Comparison of ENCODE assay signal across 22 mouse cellular contexts in genomic region chr2:72852509-72852908, GRCm38 (mm10).
DNase-seq lines count a peak whose midpoint lies in the region; ATAC-seq and TF ChIP-seq lines count a peak whose summit lies in the region.
"Had no signal": no experiment of that assay in that cellular context is flagged by ENCODE, and none has a peak within 500 bp of the region (broad histone marks: within the 10 kb centered on the region; RNA-seq: fewer than 3 reads in every experiment).

No protein-coding gene starts in this region.

- no peaks in the 10 kb centered on the region for H3K27me3 ChIP-seq in liver, adult 2 months (ENCODE audit: control insufficient read depth, insufficient read depth, low read length)
- H3K27me3 ChIP-seq in liver, embryonic 12.5 days (replicated peaks) = no peaks in the 10 kb centered on the region
- no peaks in the 10 kb centered on the region for H3K27me3 ChIP-seq in midbrain, embryonic 14.5 days (ENCODE audit: control insufficient read depth, insufficient read depth, low read length)
- H3K27me3 ChIP-seq: forebrain, embryonic 13.5 days; heart, embryonic 15.5 days; midbrain, embryonic 15.5 days had no signal

- H3K4me2 ChIP-seq in liver, embryonic 12.5 days = no peak overlapping the region
- H3K4me2 ChIP-seq in midbrain, embryonic 14.5 days (ENCODE audit: low read length) = no peak overlapping the region
- H3K4me2 ChIP-seq: forebrain, embryonic 13.5 days; heart, embryonic 15.5 days; midbrain, embryonic 15.5 days had no signal

- H3K79me2 ChIP-seq in liver, adult 2 months (ENCODE audit: control insufficient read depth, insufficient read depth, low read length) = no peaks in the 10 kb centered on the region

- H3K9ac ChIP-seq in liver, adult 2 months (ENCODE audit: low read depth, low read length) = no peak overlapping the region
- no peak overlapping the region for H3K9ac ChIP-seq in liver, embryonic 12.5 days
- H3K9ac ChIP-seq in midbrain, embryonic 14.5 days (replicated peaks; ENCODE audit: low read length) = no peak overlapping the region
- H3K9ac ChIP-seq: forebrain, embryonic 13.5 days; heart, embryonic 15.5 days; liver, embryonic 14.5 days; midbrain, embryonic 15.5 days had no signal

- H3K4me3 ChIP-seq in liver, adult 2 months (ENCODE audit: insufficient read depth, low read depth, low read length) = no peak overlapping the region
- H3K4me3 ChIP-seq in liver, embryonic 12.5 days = no peak overlapping the region
- H3K4me3 ChIP-seq in midbrain, embryonic 14.5 days (replicated peaks; ENCODE audit: low read depth, low read length) = no peak overlapping the region
- H3K4me3 ChIP-seq: forebrain, embryonic 13.5 days; gastrocnemius, adult 2 months; heart, embryonic 15.5 days; megakaryocyte, embryonic 14.5 days; midbrain, embryonic 15.5 days; myocyte had no signal

- no peak overlapping the region for H3K27ac ChIP-seq in liver, adult 2 months (replicated peaks; ENCODE audit: insufficient read depth, low read depth, low read length)
- H3K27ac ChIP-seq in liver, embryonic 12.5 days = no peak overlapping the region
- H3K27ac ChIP-seq in midbrain, embryonic 14.5 days (replicated peaks; ENCODE audit: low read depth, low read length) = no peak overlapping the region
- H3K27ac ChIP-seq: forebrain, embryonic 13.5 days; gastrocnemius, adult 2 months; heart, embryonic 15.5 days; hindbrain, postnatal 0 days; kidney, postnatal 0 days; liver, embryonic 14.5 days; midbrain, embryonic 15.5 days had no signal

- no peak for TF ChIP-seq CTCF in liver, adult 2 months (IDR thresholded peaks at IDR 0.05; ENCODE audit: low read depth, low read length)

- TF ChIP-seq POLR2A in liver, adult 2 months (IDR thresholded peaks at IDR 0.05; ENCODE audit: extremely low read depth, insufficient read depth, low read length) = no peak

- no peak for ATAC-seq in liver, embryonic 12.5 days
- ATAC-seq in midbrain, embryonic 14.5 days (ENCODE audit: low FRiP score, low TSS enrichment) = no peak
- ATAC-seq: forebrain, embryonic 13.5 days; hindbrain, postnatal 0 days; midbrain, embryonic 15.5 days had no signal

- no peaks in the 10 kb centered on the region for H3K36me3 ChIP-seq in liver, adult 2 months (ENCODE audit: control insufficient read depth, insufficient read depth, low read length)
- no peaks in the 10 kb centered on the region for H3K36me3 ChIP-seq in liver, embryonic 12.5 days
- H3K36me3 ChIP-seq in midbrain, embryonic 14.5 days (ENCODE audit: control insufficient read depth, insufficient read depth, low read length) = no peaks in the 10 kb centered on the region
- H3K36me3 ChIP-seq: heart, embryonic 15.5 days; midbrain, embryonic 15.5 days had no signal

- H3K4me1 ChIP-seq in liver, adult 2 months (ENCODE audit: control insufficient read depth, insufficient read depth, low read length) = no peaks in the 10 kb centered on the region
- H3K4me1 ChIP-seq in liver, embryonic 12.5 days = 0 out of 2 replicates have a peak, but pooled peaks cover 3% of the 10 kb centered on the region
- no peaks in the 10 kb centered on the region for H3K4me1 ChIP-seq in midbrain, embryonic 14.5 days (ENCODE audit: control insufficient read depth, insufficient read depth, low read length)
- H3K4me1 ChIP-seq: midbrain, embryonic 15.5 days had no signal

- DNase-seq in adrenal gland, adult 2 months = peak; percentile 70
- DNase-seq in adrenal gland, postnatal 25 days = no peak
- peak; percentile 44 for DNase-seq in liver, adult 2 months (ENCODE audit: extremely low read depth, low read depth, low spot score)
- peak; percentile 24 for DNase-seq in c-Kit-positive CD71-negative TER-119-negative erythroid progenitor cells, embryonic 14.5 days (ENCODE audit: low read depth)
- no peak for DNase-seq in midbrain, embryonic 14.5 days
- no peak for DNase-seq in cerebellum, adult 9-11 months
- DNase-seq: cerebellum, adult 18-20 months; cerebellum, postnatal 36 days; gastrocnemius, adult 2 months; heart, adult 18-20 months; kidney, adult 18-20 months; spleen, adult 18-20 months; thymus, postnatal 25 days had no signal

- 66% methylated on average over 4 of the region's 4 CpGs for WGBS in liver, adult 2 months
- 41% methylated on average over 4 of the region's 4 CpGs for WGBS in liver, embryonic 12.5 days (ENCODE audit: insufficient replicate concordance)
- WGBS in midbrain, embryonic 14.5 days = 90% methylated on average over 4 of the region's 4 CpGs

- H3K9me3 ChIP-seq in liver, embryonic 12.5 days (replicated peaks) = no peaks in the 10 kb centered on the region
- no peaks in the 10 kb centered on the region for H3K9me3 ChIP-seq in midbrain, embryonic 14.5 days (ENCODE audit: control insufficient read depth, low read length)
- H3K9me3 ChIP-seq: forebrain, embryonic 13.5 days; heart, embryonic 15.5 days; midbrain, embryonic 15.5 days had no signal

Comparison
In these comparisons a context has a peak if more than half of its experiments do, and no peak if none do; other contexts are left out.
1. DNase-seq: peak in adrenal gland, adult 2 months (single experiment), liver, adult 2 months (single experiment) and c-Kit-positive CD71-negative TER-119-negative erythroid progenitor cells, embryonic 14.5 days (single experiment); none in adrenal gland, postnatal 25 days (single experiment), midbrain, embryonic 14.5 days (single experiment) and cerebellum, adult 9-11 months (single experiment).